Mouse (Mus musculus): Measurements from ENCODE around the gene Tas2r135. TPM values are rescaled to one million over a fixed set of nuclear protein-coding genes. Genes with fewer than 3 reads are reported as not detected.
A peak's percentile ranks its signal among the peaks of the same experiment; 100 is the strongest.

The Tas2r135 gene
- polyA plus RNA-seq, 1 experiment from 2014 or later, result not detected

DNA sequence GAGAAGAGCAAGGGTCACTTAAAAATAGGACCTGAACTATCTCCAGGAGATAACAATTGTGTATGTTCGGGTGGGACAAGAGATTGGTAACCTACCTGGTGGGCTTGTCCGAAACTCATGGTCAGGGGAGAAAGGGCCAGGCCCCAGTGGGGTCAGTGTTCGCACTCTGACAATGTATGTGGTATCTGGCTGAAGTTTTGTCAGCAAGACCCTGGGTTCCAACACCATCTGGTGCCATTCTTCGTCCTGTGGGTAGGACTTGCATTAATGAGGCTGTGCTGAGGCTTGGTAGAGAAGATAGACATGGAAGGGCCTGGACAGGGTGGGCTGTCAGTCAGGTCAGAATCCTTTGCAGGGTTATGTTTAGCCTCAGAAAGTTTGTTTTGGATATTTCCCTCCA lies 41.2 kb upstream of the Tas2r135 start:
- ATAC-seq, result no peak
- H3K27me3 ChIP-seq, result no peaks in the 10 kb centered on the region
- WGBS, result 85% methylated on average over 4 of the region's 4 CpGs

DNA sequence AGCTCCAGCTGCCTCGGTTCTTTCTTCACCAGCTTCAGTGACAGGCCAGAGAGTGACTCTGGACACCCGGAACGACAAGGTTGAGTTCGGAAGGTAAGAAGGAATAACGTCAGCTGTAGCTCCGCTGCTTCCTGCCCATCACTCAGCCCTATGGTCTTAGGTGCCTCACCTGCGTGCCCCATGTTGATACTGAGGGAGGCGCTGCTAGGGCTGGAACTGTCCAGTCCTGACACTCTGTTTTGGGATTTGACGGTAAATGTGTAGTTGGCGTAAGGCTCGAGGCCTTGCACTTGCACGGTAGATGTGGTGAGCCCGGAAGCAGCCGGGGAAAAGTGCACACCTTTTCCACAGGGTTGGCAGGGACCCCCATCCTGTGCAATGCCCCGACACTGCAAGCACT lies 40.6 kb upstream of the Tas2r135 start:
- Histone ChIP-seq H3K27me3 (no peaks in the 10 kb centered on the region), H3K9ac (no peak overlapping the region), H3K27ac (no peak overlapping the region), H3K36me3 (ENCODE audit: poor library complexity, severe bottlenecking) (peaks cover 21% of the 10 kb centered on the region), H3K4me2 (no peak overlapping the region), H3K4me3 (no peak overlapping the region), H3K9me3 (replicated peaks) (no peaks in the 10 kb centered on the region), H3K4me1 (peaks cover 1% of the 10 kb centered on the region; the same call in 1 of the 2 replicates)
- ATAC-seq, result no peak
- WGBS, result 93% methylated on average over 15 of the region's 15 CpGs

More for the DNA sequence above, 41.2 kb upstream of the Tas2r135 start:
- Histone ChIP-seq H3K9ac (no peak overlapping the region), H3K4me2 (no peak overlapping the region), H3K9me3 (replicated peaks) (no peaks in the 10 kb centered on the region), H3K36me3 (ENCODE audit: poor library complexity, severe bottlenecking) (peaks cover 26% of the 10 kb centered on the region), H3K27ac (no peak overlapping the region), H3K4me3 (no peak overlapping the region), H3K4me1 (no peaks in the 10 kb centered on the region)

DNA sequence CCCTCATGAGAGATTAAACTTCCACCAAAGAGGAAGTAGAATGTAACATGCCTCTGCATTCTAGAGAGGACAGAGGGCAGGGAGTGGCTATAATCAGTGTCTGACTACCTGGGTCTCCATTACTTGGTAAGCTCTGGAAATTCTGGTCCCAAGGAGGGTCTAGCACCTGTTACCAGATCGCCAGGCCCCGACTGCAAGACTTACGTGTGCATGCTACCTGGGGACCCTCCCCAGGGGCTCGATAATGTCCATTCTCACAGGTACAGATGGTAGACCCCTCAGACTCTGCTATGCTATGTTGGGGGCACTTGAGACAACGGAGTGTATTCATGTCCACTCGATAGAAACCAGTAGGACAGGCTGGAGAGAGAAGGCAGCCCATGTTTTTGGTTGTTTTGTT lies 40.0 kb upstream of the Tas2r135 start:
- Histone ChIP-seq H3K9me3 (replicated peaks) (no peaks in the 10 kb centered on the region), H3K4me1 (peaks cover 7% of the 10 kb centered on the region), H3K27me3 (no peaks in the 10 kb centered on the region), H3K27ac (no peak overlapping the region), H3K4me2 (no peak overlapping the region), H3K36me3 (ENCODE audit: poor library complexity, severe bottlenecking) (peaks cover 15% of the 10 kb centered on the region), H3K4me3 (no peak overlapping the region), H3K9ac (no peak overlapping the region)
- no peak for ATAC-seq
- WGBS, result 91% methylated on average over 6 of the region's 6 CpGs

DNA sequence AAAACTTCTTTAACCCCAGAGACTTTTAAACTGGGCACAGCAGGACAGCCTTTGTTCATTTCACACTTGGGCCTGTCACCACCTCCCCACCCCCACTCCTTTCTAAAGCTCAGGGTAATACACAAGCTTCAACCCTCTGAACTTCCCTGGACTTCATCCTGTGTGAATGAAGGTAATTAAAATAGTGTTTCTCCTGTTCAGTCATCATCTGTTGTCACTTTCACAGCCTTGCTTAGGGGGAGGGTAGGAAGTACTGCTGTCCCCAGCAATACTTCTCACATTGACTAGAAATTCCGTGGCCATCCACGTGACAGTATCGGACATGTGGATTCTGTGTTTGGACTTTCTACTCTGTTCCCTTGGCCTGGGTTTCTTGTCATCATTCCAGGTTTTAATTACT lies 35.4 kb upstream of the Tas2r135 start:
- Histone ChIP-seq H3K4me2 (no peak overlapping the region), H3K4me3 (no peak overlapping the region), H3K27me3 (peaks cover 15% of the 10 kb centered on the region; the same call in 1 of the 2 replicates), H3K36me3 (ENCODE audit: poor library complexity, severe bottlenecking) (no peaks in the 10 kb centered on the region), H3K9ac (no peak overlapping the region), H3K9me3 (replicated peaks) (no peaks in the 10 kb centered on the region), H3K27ac (no peak overlapping the region), H3K4me1 (peaks cover 21% of the 10 kb centered on the region)
- 3% methylated on average over 3 of the region's 3 CpGs for WGBS
- ATAC-seq, result peak; percentile 45

DNA sequence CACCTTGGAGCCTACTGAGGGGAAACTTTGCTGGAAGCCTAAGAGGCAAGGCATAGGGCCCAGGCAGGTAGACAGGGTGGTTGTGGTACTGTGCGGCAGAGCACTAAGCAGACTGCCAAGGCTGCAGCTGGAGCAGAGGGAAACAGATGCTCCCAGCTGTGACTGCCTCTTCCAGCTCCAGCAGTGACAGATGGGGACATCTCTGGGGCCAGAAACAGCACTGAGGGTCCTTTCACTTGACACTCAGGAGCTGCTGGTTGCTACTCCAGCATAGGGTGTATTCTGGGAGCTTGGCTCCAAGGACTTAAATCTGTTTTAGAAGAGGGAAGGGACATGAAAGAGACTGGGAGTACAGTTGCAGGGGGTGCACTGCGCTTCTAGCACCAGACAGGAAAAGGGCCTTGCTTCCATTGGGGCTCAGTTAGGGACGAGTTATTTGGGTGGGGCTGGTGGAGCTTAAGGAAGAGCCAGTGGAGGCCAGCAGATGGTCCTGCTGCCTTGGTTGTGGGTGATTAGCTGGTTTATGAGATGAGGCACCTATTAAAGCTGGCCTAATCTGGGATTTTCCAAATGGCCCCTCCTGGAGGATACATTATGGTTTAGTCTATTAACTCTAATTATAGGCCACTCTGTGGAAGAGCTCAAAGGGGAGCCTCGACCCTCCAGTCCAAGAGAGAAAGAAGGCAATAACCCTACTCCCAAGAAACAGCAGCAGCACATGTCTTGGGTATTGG lies 34.4 kb upstream of the Tas2r135 start:
- Histone ChIP-seq H3K9ac (no peak overlapping the region), H3K27ac (no peak overlapping the region), H3K27me3 (peaks cover 15% of the 10 kb centered on the region; the same call in 1 of the 2 replicates), H3K36me3 (ENCODE audit: poor library complexity, severe bottlenecking) (no peaks in the 10 kb centered on the region), H3K4me2 (no peak overlapping the region), H3K4me3 (no peak overlapping the region), H3K4me1 (peaks cover 21% of the 10 kb centered on the region), H3K9me3 (replicated peaks) (no peaks in the 10 kb centered on the region)
- 35% methylated on average over 4 of the region's 4 CpGs for WGBS
- no peak for ATAC-seq

DNA sequence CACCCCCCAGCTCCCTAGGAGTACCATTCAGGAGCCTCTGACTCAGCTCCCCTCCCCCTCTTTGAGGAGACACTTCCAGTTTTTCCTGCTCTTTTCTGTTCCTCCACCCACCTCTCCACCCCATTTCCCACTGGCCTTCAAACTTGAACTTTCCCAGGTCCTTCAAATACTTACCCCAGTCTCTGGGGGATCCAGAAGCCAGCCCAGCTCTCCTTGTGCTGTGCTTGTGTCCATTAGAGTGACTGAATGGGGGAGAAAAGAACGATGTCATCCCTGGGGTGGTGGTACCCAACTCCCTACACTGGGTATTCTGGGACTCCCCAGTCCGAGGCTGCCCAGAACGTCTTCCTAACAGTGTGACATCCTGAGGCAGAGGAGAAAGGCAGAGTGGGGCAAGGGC lies 33.2 kb upstream of the Tas2r135 start:
- Histone ChIP-seq H3K27me3 (peaks cover 15% of the 10 kb centered on the region; the same call in 1 of the 2 replicates), H3K9me3 (replicated peaks) (no peaks in the 10 kb centered on the region), H3K4me1 (peaks cover 21% of the 10 kb centered on the region), H3K36me3 (ENCODE audit: poor library complexity, severe bottlenecking) (no peaks in the 10 kb centered on the region), H3K9ac (no peak overlapping the region), H3K4me3 (no peak overlapping the region), H3K27ac (no peak overlapping the region), H3K4me2 (no peak overlapping the region)
- ATAC-seq, result no peak
- WGBS, result 22% methylated on average over 3 of the region's 3 CpGs

DNA sequence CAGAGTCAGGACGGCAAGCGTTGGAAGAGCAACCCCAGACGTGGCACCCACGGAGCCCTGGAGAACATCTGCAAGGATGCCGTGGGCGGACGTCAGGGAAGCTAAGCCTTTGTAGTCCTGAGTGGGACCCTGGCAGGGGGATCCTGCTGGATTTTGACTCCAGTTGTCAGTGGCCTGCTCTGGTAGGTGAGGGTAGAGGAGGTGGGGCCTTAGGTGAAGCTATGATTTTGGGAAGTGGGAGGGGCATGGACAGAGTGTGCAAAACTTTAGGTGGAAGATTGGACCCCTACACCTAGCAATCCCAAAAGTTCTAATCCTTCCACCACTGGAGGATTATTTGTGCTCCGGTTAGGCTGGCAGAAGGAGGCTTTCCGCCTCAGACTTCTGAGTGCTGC lies 32.8 kb upstream of the Tas2r135 start:
- 16% methylated on average over 9 of the region's 9 CpGs for WGBS
- 0 out of 2 replicates have a peak, but pooled peaks have one; percentile 6 for ATAC-seq
- Histone ChIP-seq H3K9me3 (replicated peaks) (no peaks in the 10 kb centered on the region), H3K27me3 (peaks cover 15% of the 10 kb centered on the region; the same call in 1 of the 2 replicates), H3K4me2 (peak overlapping the region; percentile 89), H3K4me3 (no peak overlapping the region), H3K36me3 (ENCODE audit: poor library complexity, severe bottlenecking) (no peaks in the 10 kb centered on the region), H3K27ac (no peak overlapping the region), H3K9ac (no peak overlapping the region), H3K4me1 (peaks cover 21% of the 10 kb centered on the region)

DNA sequence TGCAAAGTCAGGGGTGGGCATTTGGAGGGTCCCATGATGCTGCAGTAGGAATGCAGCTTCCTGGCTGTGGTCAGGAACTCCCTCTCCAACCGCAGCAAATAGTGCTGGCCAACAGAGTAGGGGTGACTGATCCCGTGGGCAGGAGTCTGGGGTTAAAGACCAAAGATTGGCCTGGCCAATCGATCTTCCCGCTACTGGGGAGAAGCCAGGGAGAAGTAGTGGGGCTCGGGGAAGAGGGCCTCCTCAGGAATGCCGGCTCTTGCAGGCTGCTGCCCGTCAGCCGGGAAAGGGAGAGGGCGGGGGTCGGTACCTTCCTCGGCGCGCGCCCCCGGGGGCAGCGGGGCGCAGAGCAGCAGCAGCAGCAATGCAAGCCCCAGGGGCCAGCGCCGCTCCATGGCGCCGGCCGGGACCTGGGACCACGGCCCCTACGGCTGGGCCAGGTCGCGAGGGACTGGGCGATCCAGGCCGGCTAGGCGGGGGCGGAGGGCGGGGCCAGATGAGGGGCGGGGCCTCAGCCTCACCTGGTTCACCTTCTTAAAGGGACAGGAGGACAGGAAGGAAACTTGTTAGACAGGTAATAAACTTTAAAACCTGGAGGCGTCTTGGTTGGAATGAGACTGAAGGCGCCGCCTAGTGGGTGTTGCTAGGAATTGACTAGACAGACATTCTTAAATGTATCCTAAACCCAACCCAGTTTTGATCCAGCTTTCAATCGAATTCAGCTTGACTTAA lies 32.3 kb upstream of the Tas2r135 start, which contains the start of gene Epha1:
Gene Epha1, minus strand, starts transcription at position 453 of the 732 bp plus-strand sequence.
- 0% methylated on average over 29 of the region's 36 CpGs for WGBS
- peaks cover 15% of the 10 kb centered on the region; the same call in 1 of the 2 replicates for H3K27me3 ChIP-seq
- H3K4me1 ChIP-seq, result peaks cover 21% of the 10 kb centered on the region
- H3K4me3 ChIP-seq, result peak within 1 kb of the TSS; percentile 47
- H3K4me2 ChIP-seq, result peak within 1 kb of the TSS; percentile 89
- H3K27ac ChIP-seq, result no peak within 1 kb of the TSS
- H3K36me3 ChIP-seq (ENCODE audit: poor library complexity, severe bottlenecking), result no peaks in the 10 kb centered on the region
- H3K9me3 ChIP-seq (replicated peaks), result no peaks in the 10 kb centered on the region
- ATAC-seq, result peak; percentile 71
- H3K9ac ChIP-seq, result peak within 1 kb of the TSS; percentile 55

DNA sequence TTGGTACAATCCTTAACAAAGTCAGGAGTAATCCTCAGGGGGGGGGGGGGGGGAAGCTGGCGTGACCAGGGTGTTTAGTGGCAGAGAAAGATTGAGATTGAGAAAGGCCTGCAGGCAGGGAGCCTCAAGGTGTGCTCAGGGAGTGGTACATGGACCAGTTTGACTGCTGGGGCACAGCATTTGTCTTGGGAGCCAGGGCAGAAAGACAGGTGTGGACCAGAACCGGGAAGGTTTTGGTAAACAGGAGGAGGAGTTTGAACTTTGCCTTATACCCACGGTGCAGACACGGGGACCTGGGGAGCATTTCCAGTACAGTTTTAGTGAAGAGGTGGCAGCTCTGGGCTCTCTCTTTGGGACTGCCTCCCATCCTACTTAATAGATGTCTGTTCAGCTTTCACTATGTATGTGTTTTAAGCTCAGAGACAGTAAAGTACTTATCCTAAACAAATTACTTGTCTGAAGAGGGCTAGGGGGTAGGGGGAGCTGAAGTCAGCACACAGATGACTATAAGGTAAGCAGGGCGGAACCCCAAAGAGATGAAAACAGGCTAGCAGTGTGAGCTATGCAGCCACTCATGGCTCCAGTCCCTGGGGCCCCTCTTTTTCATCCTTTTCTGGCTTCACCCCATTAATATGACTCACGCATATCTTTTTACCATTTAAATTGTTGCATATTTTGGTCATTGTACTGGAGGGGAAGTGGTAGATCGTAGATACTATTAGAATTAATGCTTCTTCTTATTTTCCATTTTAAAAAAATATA lies 31.4 kb upstream of the Tas2r135 start:
- Histone ChIP-seq H3K36me3 (ENCODE audit: poor library complexity, severe bottlenecking) (no peaks in the 10 kb centered on the region), H3K27ac (no peak overlapping the region), H3K4me3 (peak overlapping the region; percentile 47), H3K9me3 (replicated peaks) (no peaks in the 10 kb centered on the region), H3K9ac (peak overlapping the region; percentile 55; the same call in 1 of the 2 replicates), H3K4me2 (peak overlapping the region; percentile 89), H3K27me3 (peaks cover 15% of the 10 kb centered on the region; the same call in 1 of the 2 replicates), H3K4me1 (peaks cover 21% of the 10 kb centered on the region)
- WGBS, result 42% methylated on average over 7 of the region's 7 CpGs
- peak; percentile 22; the same call in 1 of the 2 replicates for ATAC-seq

DNA sequence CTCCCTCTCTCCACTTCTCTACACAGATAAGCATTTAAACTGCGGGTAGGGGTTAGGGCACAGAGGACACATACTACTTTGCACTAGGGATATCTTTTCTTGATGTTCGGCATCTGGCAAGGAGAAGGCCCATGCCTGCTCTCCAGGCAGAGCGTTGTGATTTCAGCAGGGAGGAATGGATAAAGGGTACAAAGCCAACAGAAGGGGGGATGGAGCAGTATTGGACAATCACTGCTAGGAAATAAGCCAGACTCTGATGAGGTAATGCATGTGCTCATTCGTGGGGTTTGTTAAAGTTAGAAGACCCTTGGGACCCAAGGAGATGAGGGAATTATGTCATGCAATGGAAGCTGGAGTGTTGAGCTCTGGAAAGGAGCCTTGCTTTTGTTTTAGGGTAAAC lies 30.5 kb upstream of the Tas2r135 start:
- Histone ChIP-seq H3K36me3 (ENCODE audit: poor library complexity, severe bottlenecking) (no peaks in the 10 kb centered on the region), H3K4me1 (peaks cover 19% of the 10 kb centered on the region), H3K27me3 (peaks cover 15% of the 10 kb centered on the region; the same call in 1 of the 2 replicates), H3K4me2 (no peak overlapping the region), H3K27ac (no peak overlapping the region), H3K9me3 (replicated peaks) (no peaks in the 10 kb centered on the region), H3K4me3 (no peak overlapping the region), H3K9ac (no peak overlapping the region)
- no peak for ATAC-seq
- WGBS, result 83% methylated on average over 4 of the region's 4 CpGs

DNA sequence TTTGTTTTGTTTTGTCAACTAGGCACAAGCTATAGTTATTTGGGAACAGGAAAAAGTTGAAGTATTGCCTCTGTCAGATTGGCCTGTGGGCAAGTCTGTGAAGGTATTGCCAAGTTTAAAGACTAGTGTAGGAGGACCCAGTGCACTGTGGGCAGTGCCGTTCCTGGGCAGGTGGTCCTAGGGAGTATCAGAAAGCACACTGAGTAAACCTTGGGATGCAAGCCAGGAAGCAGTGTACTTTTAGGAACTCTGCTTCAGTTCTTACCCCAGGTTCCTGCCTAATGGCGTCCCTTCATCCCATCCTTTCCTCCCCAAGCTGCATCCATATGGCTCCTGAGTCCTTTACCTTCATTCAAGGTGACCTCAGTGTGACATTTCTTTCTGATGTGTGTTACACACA lies 30.1 kb upstream of the Tas2r135 start:
- Histone ChIP-seq H3K9ac (no peak overlapping the region), H3K27ac (no peak overlapping the region), H3K36me3 (ENCODE audit: poor library complexity, severe bottlenecking) (no peaks in the 10 kb centered on the region), H3K27me3 (peaks cover 15% of the 10 kb centered on the region; the same call in 1 of the 2 replicates), H3K9me3 (replicated peaks) (no peaks in the 10 kb centered on the region), H3K4me3 (no peak overlapping the region), H3K4me1 (peaks cover 15% of the 10 kb centered on the region), H3K4me2 (no peak overlapping the region)
- ATAC-seq, result no peak
- WGBS, result 77% methylated on average over 2 of the region's 2 CpGs

Measured in forebrain, embryonic 13.5 days (tissue).